Mouse (Mus musculus) ES-Bruce4 (cell line): ENCODE results near the gene Fbxo7. TPM values are rescaled to one million over a fixed set of nuclear protein-coding genes. Genes with fewer than 3 reads are reported as not detected.

Source experiments
- H3K27ac ChIP-seq: 2 replicates; pipeline ENCODE4 v1.5.1; 2012; ENCODE audit warnings: low read length, inconsistent platforms; ENCODE audit not compliant: insufficient read depth
- H3K27me3 ChIP-seq: 2 replicates; pipeline ENCODE4 v1.6.1; 2012; ENCODE audit warnings: mild to moderate bottlenecking, low read length, inconsistent platforms; ENCODE audit not compliant: control insufficient read depth, poor library complexity, insufficient read depth, severe bottlenecking
- H3K36me3 ChIP-seq: 2 replicates; pipeline ENCODE4 v1.6.1; 2012; ENCODE audit warnings: inconsistent platforms, mild to moderate bottlenecking, low read length, moderate library complexity; ENCODE audit not compliant: control insufficient read depth, poor library complexity, insufficient read depth, severe bottlenecking
- H3K4me1 ChIP-seq: one replicate; pipeline ENCODE4 v1.8.1; 2011; ENCODE audit warnings: low read length; ENCODE audit not compliant: control insufficient read depth, insufficient read depth
- H3K4me3 ChIP-seq: 2 replicates; pipeline ENCODE4 v1.5.1; 2011; ENCODE audit warnings: low read depth, mild to moderate bottlenecking, low read length
- H3K9ac ChIP-seq: 2 replicates; pipeline ENCODE4 v1.6.1; 2012; ENCODE audit warnings: low read depth, mild to moderate bottlenecking, inconsistent platforms; ENCODE audit not compliant: poor library complexity, severe bottlenecking
- H3K9me3 ChIP-seq: replicated peaks from 2 replicates; pipeline ENCODE4 v1.6.1; 2012; ENCODE audit warnings: mild to moderate bottlenecking, low read length, inconsistent platforms; ENCODE audit not compliant: control insufficient read depth, poor library complexity, insufficient read depth, severe bottlenecking
- CTCF ChIP-seq: IDR thresholded peaks from one replicate; pipeline ENCODE4 v1.8.1; 2011; ENCODE audit warnings: low read depth, low read length
- EP300 ChIP-seq: IDR thresholded peaks from 2 replicates; pipeline ENCODE4 v1.6.1; 2011; ENCODE audit warnings: low read depth, low read length; ENCODE audit not compliant: insufficient read depth
- POLR2A ChIP-seq: IDR thresholded peaks from one replicate; pipeline ENCODE4 v1.8.1; 2011; ENCODE audit warnings: low read length; ENCODE audit not compliant: insufficient read depth
- polyA plus RNA-seq: library from polyadenylated mRNA; stranded (reverse); fragments of >200 nt; gene quantifications from 2 replicates; pipeline ENCODE4 v1.2.4, GENCODE M21; 2011; ENCODE audit warnings: low read depth; ENCODE audit not compliant: missing spikeins, insufficient read depth, insufficient read length

The Fbxo7 gene
- polyA plus RNA-seq, 1 experiment = 20.5 TPM

- no peak overlapping the region for H3K27ac ChIP-seq
- no peaks in the 10 kb centered on the region for H3K27me3 ChIP-seq
- no peaks in the 10 kb centered on the region for H3K9me3 ChIP-seq
- no peaks in the 10 kb centered on the region for H3K36me3 ChIP-seq
- TF ChIP-seq POLR2A (no peak), CTCF (no peak), EP300 (no peak)
- no peaks in the 10 kb centered on the region for H3K4me1 ChIP-seq
- no peak overlapping the region for H3K9ac ChIP-seq
- H3K4me3 ChIP-seq = no peak overlapping the region
Measured at GRCm38 (mm10) chr10:86000447-86000846, 21.3 kb upstream of the Fbxo7 start.

DNA sequence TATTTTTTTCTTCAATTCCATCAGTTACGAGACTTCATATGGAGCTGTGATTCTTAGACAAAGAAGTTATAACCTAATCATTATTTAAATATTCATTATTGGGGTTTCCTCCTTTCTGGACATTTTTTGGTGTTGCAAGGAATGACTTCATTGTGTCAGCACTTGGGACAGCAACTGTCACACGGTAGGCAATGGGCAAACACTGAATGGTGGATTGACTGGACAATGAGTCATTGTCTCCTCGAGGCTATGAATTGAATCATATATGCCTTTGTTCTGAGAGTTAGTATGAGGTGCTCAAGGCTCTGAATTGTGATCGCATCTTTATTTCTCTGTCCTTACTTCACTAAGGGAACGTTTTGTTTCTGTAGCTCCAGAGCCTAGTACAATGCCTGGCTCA, 15.3 kb upstream of the Fbxo7 start:
- no peaks in the 10 kb centered on the region for H3K27me3 ChIP-seq
- H3K9ac ChIP-seq = no peak overlapping the region
- H3K9me3 ChIP-seq = no peaks in the 10 kb centered on the region
- no peak overlapping the region for H3K27ac ChIP-seq
- no peaks in the 10 kb centered on the region for H3K4me1 ChIP-seq
- H3K4me3 ChIP-seq = no peak overlapping the region
- no peaks in the 10 kb centered on the region for H3K36me3 ChIP-seq
- TF ChIP-seq EP300 (no peak), CTCF (no peak), POLR2A (no peak)

DNA sequence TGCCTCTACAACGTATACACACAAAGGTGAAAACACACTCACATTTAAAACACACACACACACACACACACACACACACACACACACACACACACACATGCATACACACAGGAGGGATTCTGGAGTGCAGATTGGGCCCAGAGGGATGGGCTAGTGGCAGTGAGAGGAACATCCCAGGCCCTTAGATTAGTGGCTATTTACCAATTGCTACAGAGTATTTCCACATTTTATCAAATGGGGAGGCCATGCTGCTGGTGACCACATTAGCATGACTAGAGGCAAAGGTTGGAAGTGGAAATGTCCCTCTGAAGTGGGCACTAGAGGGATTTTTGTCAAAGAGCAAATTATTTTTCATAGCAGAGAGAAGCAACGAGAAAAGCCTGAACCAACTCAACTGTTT, 12.1 kb upstream of the Fbxo7 start:
- H3K9me3 ChIP-seq = no peaks in the 10 kb centered on the region
- H3K4me3 ChIP-seq = no peak overlapping the region
- H3K27me3 ChIP-seq = no peaks in the 10 kb centered on the region
- no peak overlapping the region for H3K27ac ChIP-seq
- no peak overlapping the region for H3K9ac ChIP-seq
- no peaks in the 10 kb centered on the region for H3K36me3 ChIP-seq
- H3K4me1 ChIP-seq = no peaks in the 10 kb centered on the region
- TF ChIP-seq POLR2A (no peak), EP300 (no peak), CTCF (no peak)

- TF ChIP-seq CTCF = no peak
- no peak for TF ChIP-seq POLR2A
- no peak for TF ChIP-seq EP300
- H3K9ac ChIP-seq = no peak overlapping the region
- no peaks in the 10 kb centered on the region for H3K9me3 ChIP-seq
- no peaks in the 10 kb centered on the region for H3K27me3 ChIP-seq
- no peak overlapping the region for H3K4me3 ChIP-seq
- H3K36me3 ChIP-seq = no peaks in the 10 kb centered on the region
- H3K4me1 ChIP-seq = no peaks in the 10 kb centered on the region
- H3K27ac ChIP-seq = no peak overlapping the region
Measured at GRCm38 (mm10) chr10:86010636-86011035, 11.1 kb upstream of the Fbxo7 start.

DNA sequence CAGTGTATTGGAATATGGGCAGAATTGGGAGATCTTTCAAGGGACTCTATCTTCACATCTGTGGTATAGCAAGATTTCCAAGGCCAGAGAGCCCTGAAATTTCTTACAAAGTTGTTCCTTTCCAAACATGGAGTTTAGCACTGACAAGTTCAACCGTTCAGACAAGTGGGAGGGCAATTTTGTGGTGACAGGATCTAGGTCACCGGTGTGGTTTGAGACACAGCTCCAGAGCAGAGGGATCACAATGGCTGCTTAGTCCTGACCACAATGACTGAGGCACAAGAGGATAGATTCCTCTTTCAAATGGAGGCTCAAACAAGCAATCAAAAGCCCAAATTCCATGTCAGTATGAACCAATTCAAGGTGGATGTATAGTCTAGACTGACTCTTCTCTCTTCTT, 10.6 kb upstream of the Fbxo7 start:
- H3K27me3 ChIP-seq = no peaks in the 10 kb centered on the region
- H3K4me3 ChIP-seq = no peak overlapping the region
- no peaks in the 10 kb centered on the region for H3K9me3 ChIP-seq
- no peaks in the 10 kb centered on the region for H3K4me1 ChIP-seq
- TF ChIP-seq POLR2A (no peak), CTCF (no peak), EP300 (no peak)
- no peak overlapping the region for H3K27ac ChIP-seq
- no peaks in the 10 kb centered on the region for H3K36me3 ChIP-seq
- no peak overlapping the region for H3K9ac ChIP-seq

DNA sequence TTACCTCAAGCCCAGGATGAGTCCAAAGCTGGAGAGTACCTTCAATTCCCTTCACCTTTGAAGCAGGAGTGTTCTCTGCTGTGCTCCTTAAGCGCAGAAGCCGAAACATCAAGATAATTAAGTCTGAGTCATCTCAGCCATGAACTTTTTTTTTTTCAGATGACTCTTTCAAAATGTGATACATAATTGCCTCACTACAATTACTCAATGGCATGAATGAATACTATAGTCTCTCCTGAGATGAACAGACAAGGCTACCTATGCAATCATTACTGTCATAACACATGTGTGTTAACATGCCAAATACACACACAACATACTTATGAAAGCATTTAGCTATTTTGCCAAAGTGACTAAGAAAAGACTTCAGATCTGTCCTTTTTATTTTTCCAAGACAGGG, 10.0 kb upstream of the Fbxo7 start, which contains the start of gene Bpifc:
TSS of gene Bpifc (minus strand) at position 115 of the 400 bp plus-strand sequence.
- Histone ChIP-seq H3K9ac (no peak within 1 kb of the TSS), H3K9me3 (no peaks in the 10 kb centered on the region)
- TF ChIP-seq EP300 (no peak), CTCF (no peak), POLR2A (no peak)

More for the DNA sequence above, 10.0 kb upstream of the Fbxo7 start, which contains the start of gene Bpifc:
- H3K4me3 ChIP-seq = no peak within 1 kb of the TSS
- no peaks in the 10 kb centered on the region for H3K4me1 ChIP-seq
- no peaks in the 10 kb centered on the region for H3K27me3 ChIP-seq
- H3K27ac ChIP-seq = no peak within 1 kb of the TSS
- no peaks in the 10 kb centered on the region for H3K36me3 ChIP-seq
